Mouse (Mus musculus): ENCODE measurements at regions not wholly inside any gene's neighbourhood (a gene's known extent, or its start where the extent isn't known, plus 50 kb on each side); places are given as distances from the start of the nearest gene placed in this dataset.

GRCm38 (mm10) chr9:59202654-59203514, 88.5 kb upstream of the Adpgk start:
- no peaks in the 10 kb centered on the region for H3K27me3 ChIP-seq (ENCODE audit: insufficient read depth, low read length)
- no peaks in the 10 kb centered on the region for H3K36me3 ChIP-seq (ENCODE audit: insufficient read depth)
- peak overlapping the region; percentile 71 for H3K27ac ChIP-seq (ENCODE audit: low read depth, low read length)
- DNase-seq (peak; percentile 88), ATAC-seq (peak; percentile 81)
- H3K9me3 ChIP-seq (ENCODE audit: low read length): no peaks in the 10 kb centered on the region
- 45% methylated on average over 15 of the region's 15 CpGs for WGBS
- TF ChIP-seq CTCF (IDR thresholded peaks at IDR 0.05; ENCODE audit: low read depth): no peak
- no peak overlapping the region for H3K4me3 ChIP-seq (ENCODE audit: low read depth, low read length)
- H3K9ac ChIP-seq: no peak overlapping the region
- no peak overlapping the region for H3K4me2 ChIP-seq (ENCODE audit: low read depth)
- 0 out of 2 replicates have a peak, but pooled peaks cover 15% of the 10 kb centered on the region for H3K4me1 ChIP-seq (ENCODE audit: insufficient read depth)

DNA sequence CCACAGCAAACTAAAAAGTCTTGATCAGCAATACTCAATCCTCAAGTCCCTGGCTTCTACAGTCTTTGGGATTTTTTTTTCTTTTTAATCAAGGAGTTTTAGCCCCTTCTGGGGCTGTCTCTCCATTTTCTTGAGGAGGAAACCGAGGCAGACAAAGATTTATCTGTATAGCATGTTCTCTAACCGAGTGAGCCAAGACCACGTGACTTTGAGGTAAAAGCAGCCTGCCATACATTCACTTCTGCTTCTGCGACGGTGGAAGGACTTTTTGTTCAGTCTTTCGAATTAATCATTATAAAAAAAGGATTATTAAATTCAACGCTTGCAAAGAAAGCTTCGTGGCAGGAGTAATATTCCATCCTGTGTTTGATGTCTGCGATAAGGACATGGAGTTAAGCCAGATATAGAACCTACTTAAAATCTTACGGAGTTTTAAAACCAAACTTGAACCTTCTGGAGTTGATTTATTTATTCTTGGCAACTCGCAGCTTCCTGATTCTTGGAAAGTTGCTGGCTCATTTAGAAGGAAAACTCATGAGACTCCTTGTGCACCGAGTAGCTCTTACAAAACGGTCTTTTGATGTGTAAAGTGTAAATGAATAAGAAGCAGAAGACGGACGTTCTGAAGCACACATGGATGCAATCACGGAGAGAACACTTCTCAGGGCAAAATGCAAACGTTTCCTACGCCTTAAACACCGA, 91.7 kb upstream of the Adpgk start:
- H3K4me1 ChIP-seq (ENCODE audit: insufficient read depth): 0 out of 2 replicates have a peak, but pooled peaks cover 19% of the 10 kb centered on the region
- ATAC-seq (no peak), DNase-seq (peak; percentile 35)
- H3K4me3 ChIP-seq (ENCODE audit: low read depth, low read length): no peak overlapping the region
- H3K9ac ChIP-seq: no peak overlapping the region
- no peaks in the 10 kb centered on the region for H3K9me3 ChIP-seq (ENCODE audit: low read length)
- H3K27me3 ChIP-seq (ENCODE audit: insufficient read depth, low read length): no peaks in the 10 kb centered on the region
- WGBS: 42% methylated on average over 19 of the region's 19 CpGs
- no peak for TF ChIP-seq CTCF (IDR thresholded peaks at IDR 0.05; ENCODE audit: low read depth)
- H3K27ac ChIP-seq (ENCODE audit: low read depth, low read length): no peak overlapping the region
- H3K4me2 ChIP-seq (ENCODE audit: low read depth): no peak overlapping the region
- H3K36me3 ChIP-seq (ENCODE audit: insufficient read depth): no peaks in the 10 kb centered on the region

- Histone ChIP-seq H3K36me3 (ENCODE audit: insufficient read depth) (no peaks in the 10 kb centered on the region), H3K4me1 (ENCODE audit: insufficient read depth) (0 out of 2 replicates have a peak, but pooled peaks cover 19% of the 10 kb centered on the region), H3K9me3 (ENCODE audit: low read length) (no peaks in the 10 kb centered on the region), H3K4me3 (ENCODE audit: low read depth, low read length) (no peak overlapping the region), H3K27me3 (ENCODE audit: insufficient read depth, low read length) (no peaks in the 10 kb centered on the region), H3K27ac (ENCODE audit: low read depth, low read length) (no peak overlapping the region), H3K9ac (no peak overlapping the region), H3K4me2 (ENCODE audit: low read depth) (no peak overlapping the region)
- ATAC-seq (no peak), DNase-seq (no peak)
- 52% methylated on average over 6 of the region's 6 CpGs for WGBS
- TF ChIP-seq CTCF (IDR thresholded peaks at IDR 0.05; ENCODE audit: low read depth): no peak
Measured at GRCm38 (mm10) chr9:59198221-59198875, 93.0 kb upstream of the Adpgk start.

GRCm38 (mm10) chr9:59197506-59197905, 93.9 kb upstream of the Adpgk start:
- Histone ChIP-seq H3K4me2 (ENCODE audit: low read depth) (no peak overlapping the region), H3K27me3 (ENCODE audit: insufficient read depth, low read length) (no peaks in the 10 kb centered on the region), H3K4me1 (ENCODE audit: insufficient read depth) (0 out of 2 replicates have a peak, but pooled peaks cover 12% of the 10 kb centered on the region), H3K9ac (no peak overlapping the region), H3K9me3 (ENCODE audit: low read length) (no peaks in the 10 kb centered on the region), H3K27ac (ENCODE audit: low read depth, low read length) (peak overlapping the region; percentile 40; the same call in 1 of the 2 replicates), H3K36me3 (ENCODE audit: insufficient read depth) (no peaks in the 10 kb centered on the region), H3K4me3 (ENCODE audit: low read depth, low read length) (no peak overlapping the region)
- peak; percentile 78 for DNase-seq
- TF ChIP-seq CTCF (IDR thresholded peaks at IDR 0.05; ENCODE audit: low read depth): no peak
- 62% methylated on average over 12 of the region's 12 CpGs for WGBS
- ATAC-seq: peak; percentile 82

GRCm38 (mm10) chr9:59193971-59194370, 97.4 kb upstream of the Adpgk start:
- Histone ChIP-seq H3K27ac (ENCODE audit: low read depth, low read length) (no peak overlapping the region), H3K36me3 (ENCODE audit: insufficient read depth) (no peaks in the 10 kb centered on the region), H3K4me2 (ENCODE audit: low read depth) (no peak overlapping the region), H3K4me1 (ENCODE audit: insufficient read depth) (0 out of 2 replicates have a peak, but pooled peaks cover 7% of the 10 kb centered on the region), H3K9ac (no peak overlapping the region), H3K9me3 (ENCODE audit: low read length) (no peaks in the 10 kb centered on the region), H3K4me3 (ENCODE audit: low read depth, low read length) (no peak overlapping the region), H3K27me3 (ENCODE audit: insufficient read depth, low read length) (no peaks in the 10 kb centered on the region)
- 94% methylated on average over 11 of the region's 11 CpGs for WGBS
- TF ChIP-seq CTCF (IDR thresholded peaks at IDR 0.05; ENCODE audit: low read depth): no peak
- DNase-seq (no peak), ATAC-seq (no peak)

DNA sequence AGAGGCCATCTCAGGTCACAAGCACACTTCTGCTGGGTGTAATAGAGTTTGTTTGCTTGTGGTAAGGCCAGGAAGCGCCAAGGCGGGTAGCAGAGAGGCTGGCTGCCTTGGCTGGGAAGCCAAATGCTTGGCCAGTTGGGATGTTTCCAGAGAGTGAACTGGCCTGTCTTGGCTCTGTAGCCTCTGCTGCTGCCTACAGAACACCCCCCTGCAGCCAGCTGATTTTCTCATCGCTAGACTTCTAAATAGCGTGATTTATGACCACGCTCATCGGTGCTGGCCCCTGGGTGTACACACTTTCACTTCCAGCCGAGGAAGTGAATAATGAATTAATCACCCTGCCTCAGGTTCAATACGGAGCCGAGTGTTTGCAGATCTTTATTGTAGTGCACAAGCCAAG, 102.2 kb upstream of the Adpgk start:
- H3K9me3 ChIP-seq (ENCODE audit: low read length): no peaks in the 10 kb centered on the region
- no peaks in the 10 kb centered on the region for H3K4me1 ChIP-seq (ENCODE audit: insufficient read depth)
- DNase-seq: peak; percentile 46
- H3K4me2 ChIP-seq (ENCODE audit: low read depth): no peak overlapping the region
- TF ChIP-seq CTCF (IDR thresholded peaks at IDR 0.05; ENCODE audit: low read depth): no peak
- no peak overlapping the region for H3K27ac ChIP-seq (ENCODE audit: low read depth, low read length)
- H3K4me3 ChIP-seq (ENCODE audit: low read depth, low read length): no peak overlapping the region
- ATAC-seq: peak; percentile 20; the same call in 1 of the 2 replicates
- H3K27me3 ChIP-seq (ENCODE audit: insufficient read depth, low read length): no peaks in the 10 kb centered on the region
- no peak overlapping the region for H3K9ac ChIP-seq
- H3K36me3 ChIP-seq (ENCODE audit: insufficient read depth): no peaks in the 10 kb centered on the region
- 42% methylated on average over 9 of the region's 9 CpGs for WGBS

Measured in forebrain, postnatal 0 days (tissue).